Mouse (Mus musculus) urinary bladder, adult 18-20 months (tissue): ENCODE results near the gene Pde4b.

Source experiments
- DNase-seq, 2 experiments: peaks; one replicate each; pipeline ENCODE4 v3.0.0; 2022; ENCODE audit warnings: low spot score in 2 of 2, mixed read lengths in 2 of 2

The Pde4b gene

GRCm38 (mm10) chr4:102539598-102540180 lies 452.3 kb downstream of the Pde4b start:
- DNase-seq: no peak

GRCm38 (mm10) chr4:102542976-102543375 lies 455.6 kb downstream of the Pde4b start:
- no peak for DNase-seq

GRCm38 (mm10) chr4:102545226-102545625 lies 457.9 kb downstream of the Pde4b start:
- DNase-seq: no peak

GRCm38 (mm10) chr4:102555566-102555965 lies 468.2 kb downstream of the Pde4b start:
- no peak for DNase-seq

GRCm38 (mm10) chr4:102557006-102557405 lies 469.7 kb downstream of the Pde4b start:
- no peak for DNase-seq

- DNase-seq: no peak
Observed at GRCm38 (mm10) chr4:102557508-102558220, 470.3 kb downstream of the Pde4b start.

GRCm38 (mm10) chr4:102558328-102558727 lies 471.0 kb downstream of the Pde4b start:
- DNase-seq: no peak

GRCm38 (mm10) chr4:102560676-102561280 lies 473.4 kb downstream of the Pde4b start:
- no peak for DNase-seq

- no peak for DNase-seq
Observed at GRCm38 (mm10) chr4:102563273-102563855, 476.0 kb downstream of the Pde4b start.

- no peak for DNase-seq
Observed at GRCm38 (mm10) chr4:102564286-102564685, 476.9 kb downstream of the Pde4b start.

- DNase-seq: no peak
Observed at GRCm38 (mm10) chr4:102566421-102566820, 479.1 kb downstream of the Pde4b start.

GRCm38 (mm10) chr4:102567111-102567510 lies 479.8 kb downstream of the Pde4b start:
- no peak for DNase-seq

- DNase-seq: no peak
Observed at GRCm38 (mm10) chr4:102567676-102568254, 480.4 kb downstream of the Pde4b start.

GRCm38 (mm10) chr4:102568591-102568990 lies 481.2 kb downstream of the Pde4b start:
- peak in 1 of 2 experiments; percentile 42 for DNase-seq

GRCm38 (mm10) chr4:102569101-102569583 lies 481.8 kb downstream of the Pde4b start:
- no peak for DNase-seq

- peak; percentile 54 to 56 for DNase-seq
Observed at GRCm38 (mm10) chr4:102569950-102570765, 482.8 kb downstream of the Pde4b start.

GRCm38 (mm10) chr4:102570766-102571411 lies 483.5 kb downstream of the Pde4b start:
- no peak for DNase-seq

- no peak for DNase-seq
Observed at GRCm38 (mm10) chr4:102572031-102572430, 484.7 kb downstream of the Pde4b start.

GRCm38 (mm10) chr4:102572591-102572990 lies 485.2 kb downstream of the Pde4b start:
- DNase-seq: no peak

GRCm38 (mm10) chr4:102573361-102573781 lies 486.0 kb downstream of the Pde4b start:
- no peak for DNase-seq

GRCm38 (mm10) chr4:102574226-102574625 lies 486.9 kb downstream of the Pde4b start:
- no peak for DNase-seq
